Mouse (Mus musculus): ENCODE measurements around the gene Pygo2. TPM values are rescaled to one million over a fixed set of nuclear protein-coding genes. Genes with fewer than 3 reads are reported as not detected.
"Not testable (repeated sequence)": the region's sequence is repeated elsewhere in the genome, so short reads cannot be mapped to it uniquely, and the experiment has no call there.

Gene Pygo2
- polyA plus RNA-seq, 1 experiment from 2014 or later, result 23.4 TPM

DNA sequence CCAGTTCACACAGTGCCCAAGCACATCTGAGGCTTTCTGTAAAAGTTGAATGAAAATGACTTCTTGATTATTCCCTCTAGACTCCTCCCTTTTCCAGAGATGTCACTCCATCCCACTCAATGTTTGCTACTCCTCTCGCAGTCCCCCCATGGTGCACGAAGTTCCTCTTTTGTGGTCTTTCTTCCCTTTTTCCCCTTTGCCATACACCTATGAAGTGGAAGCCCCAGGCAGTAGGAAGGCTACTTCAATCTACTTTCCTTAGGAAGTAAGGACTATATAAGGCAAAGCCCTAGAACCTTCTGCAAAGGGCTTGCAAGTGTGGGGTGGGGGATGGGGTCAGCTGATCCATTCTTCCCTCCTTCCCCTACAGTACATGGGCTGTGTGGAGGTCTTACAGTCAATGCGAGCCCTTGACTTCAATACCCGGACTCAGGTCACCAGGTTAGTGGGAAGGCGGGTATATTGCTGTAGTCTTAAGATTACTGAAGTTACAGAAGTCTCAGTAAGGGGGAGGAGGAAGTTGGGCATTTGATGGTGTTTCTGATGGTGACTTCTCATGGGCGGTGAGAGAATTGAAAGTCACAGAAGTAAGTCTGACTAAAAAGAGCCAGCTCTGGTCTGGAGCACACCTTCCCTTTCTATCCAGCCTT lies 7.3 kb upstream of the Pygo2 start:
- Histone ChIP-seq H3K9me3 (replicated peaks; ENCODE audit: control insufficient read depth, low read length) (no peaks in the 10 kb centered on the region), H3K27me3 (ENCODE audit: control insufficient read depth, insufficient read depth, low read length) (no peaks in the 10 kb centered on the region), H3K36me3 (ENCODE audit: control insufficient read depth, insufficient read depth, low read length) (0 out of 2 replicates have a peak, but pooled peaks cover 5% of the 10 kb centered on the region), H3K4me3 (replicated peaks; ENCODE audit: low read length) (peak overlapping the region; percentile 64), H3K27ac (ENCODE audit: low read length) (no peak overlapping the region), H3K4me1 (ENCODE audit: control insufficient read depth, insufficient read depth, low read length) (peaks cover 40% of the 10 kb centered on the region), H3K4me2 (ENCODE audit: low read depth, low read length) (peak overlapping the region; percentile 78), H3K9ac (ENCODE audit: low read length) (peak overlapping the region; percentile 86)
- 55% methylated on average over 6 of the region's 6 CpGs for WGBS
- no peak for ATAC-seq (ENCODE audit: insufficient read depth, low FRiP score)

DNA sequence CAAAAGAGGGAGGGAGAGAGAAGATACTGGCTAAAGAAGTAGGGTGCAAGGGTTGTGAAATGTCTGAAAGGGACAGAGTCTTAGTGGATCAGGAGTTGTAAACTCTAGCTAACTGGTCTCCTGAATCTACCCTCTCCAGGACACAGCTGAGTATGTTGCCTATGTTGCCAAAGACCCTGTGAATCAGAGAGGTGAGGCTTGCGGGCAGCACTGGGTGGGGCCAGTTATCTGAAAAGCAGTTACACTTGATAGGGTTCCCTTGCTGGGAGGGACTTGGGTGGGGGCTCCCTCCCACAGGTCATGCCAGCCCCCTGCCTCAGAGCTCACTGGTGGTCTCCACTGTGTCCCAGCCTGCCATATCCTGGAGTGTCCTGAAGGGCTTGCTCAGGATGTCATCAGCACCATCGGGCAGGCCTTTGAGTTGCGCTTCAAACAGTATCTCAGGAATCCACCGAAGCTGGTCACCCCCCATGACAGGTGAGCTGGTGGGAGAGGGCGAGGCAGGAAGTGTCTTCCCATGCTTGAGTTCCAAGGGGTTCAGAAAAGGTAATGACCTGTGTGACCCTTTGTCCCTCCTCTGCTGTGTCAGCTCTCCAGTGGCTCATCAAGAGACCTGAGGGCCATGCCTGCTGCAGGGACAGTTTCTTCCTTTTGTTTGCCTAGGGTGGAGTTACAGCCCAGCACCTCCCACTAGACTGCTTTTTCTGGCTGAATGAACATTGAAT lies 5.4 kb upstream of the Pygo2 start:
- ATAC-seq (ENCODE audit: insufficient read depth, low FRiP score), result no peak
- Histone ChIP-seq H3K9ac (ENCODE audit: low read length) (no peak overlapping the region), H3K27me3 (ENCODE audit: control insufficient read depth, insufficient read depth, low read length) (no peaks in the 10 kb centered on the region), H3K4me2 (ENCODE audit: low read depth, low read length) (no peak overlapping the region), H3K4me1 (ENCODE audit: control insufficient read depth, insufficient read depth, low read length) (peaks cover 40% of the 10 kb centered on the region), H3K9me3 (replicated peaks; ENCODE audit: control insufficient read depth, low read length) (no peaks in the 10 kb centered on the region), H3K27ac (ENCODE audit: low read length) (no peak overlapping the region), H3K4me3 (replicated peaks; ENCODE audit: low read length) (no peak overlapping the region), H3K36me3 (ENCODE audit: control insufficient read depth, insufficient read depth, low read length) (0 out of 2 replicates have a peak, but pooled peaks cover 7% of the 10 kb centered on the region)
- 68% methylated on average over 5 of the region's 5 CpGs for WGBS

DNA sequence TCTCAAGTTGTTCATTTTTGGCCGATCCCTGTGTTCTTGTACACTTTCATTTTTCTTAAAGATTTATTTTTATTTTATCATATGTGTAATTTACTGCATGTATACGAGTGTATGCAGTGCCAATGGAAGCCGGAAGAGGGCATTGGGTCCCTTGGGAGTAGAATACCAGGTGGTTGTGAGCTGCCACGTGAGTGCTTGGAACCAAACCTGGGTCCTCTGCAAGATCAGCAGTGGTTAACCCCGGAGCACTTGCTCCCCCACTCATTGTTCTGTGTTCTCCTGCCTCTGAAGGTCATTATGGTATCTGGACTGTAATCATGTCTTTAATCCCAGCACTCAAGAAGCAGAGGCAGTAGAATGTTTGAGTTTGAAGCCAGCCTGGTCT lies 4.9 kb upstream of the Pygo2 start:
- WGBS, result 73% methylated on average over 5 of the region's 5 CpGs
- no peak for ATAC-seq (ENCODE audit: insufficient read depth, low FRiP score)

DNA sequence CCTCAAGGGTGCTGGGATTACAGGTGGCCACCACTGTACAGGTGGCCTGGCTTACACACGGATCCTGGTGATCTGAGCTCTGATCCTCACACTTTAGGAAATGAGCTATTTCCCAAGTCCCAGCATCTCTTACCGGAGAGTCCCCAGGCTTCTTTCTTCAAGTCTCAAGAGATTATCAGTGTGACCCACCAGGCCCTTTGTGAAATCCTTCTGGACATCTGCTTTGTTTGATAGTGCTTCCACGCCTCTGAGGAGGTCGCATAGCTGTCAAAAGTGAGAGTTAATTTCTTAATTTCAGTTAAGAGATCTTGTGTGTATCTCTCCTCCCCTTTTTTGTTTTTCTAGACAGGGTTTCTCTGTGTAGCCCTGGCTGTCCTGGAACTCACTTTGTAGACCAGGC lies 4.1 kb upstream of the Pygo2 start:
- no peaks in the 10 kb centered on the region for H3K9me3 ChIP-seq (replicated peaks; ENCODE audit: control insufficient read depth, low read length)
- H3K36me3 ChIP-seq (ENCODE audit: control insufficient read depth, insufficient read depth, low read length), result 0 out of 2 replicates have a peak, but pooled peaks cover 7% of the 10 kb centered on the region
- WGBS, result 87% methylated on average over 4 of the region's 4 CpGs
- no peak overlapping the region for H3K4me2 ChIP-seq (ENCODE audit: low read depth, low read length)
- H3K27me3 ChIP-seq (ENCODE audit: control insufficient read depth, insufficient read depth, low read length), result no peaks in the 10 kb centered on the region
- H3K27ac ChIP-seq (ENCODE audit: low read length), result no peak overlapping the region
- ATAC-seq (ENCODE audit: insufficient read depth, low FRiP score), result no peak
- peaks cover 31% of the 10 kb centered on the region for H3K4me1 ChIP-seq (ENCODE audit: control insufficient read depth, insufficient read depth, low read length)
- H3K4me3 ChIP-seq (replicated peaks; ENCODE audit: low read length), result no peak overlapping the region
- H3K9ac ChIP-seq (ENCODE audit: low read length), result no peak overlapping the region

More for the DNA sequence above, 4.9 kb upstream of the Pygo2 start:
- no peak overlapping the region for H3K4me2 ChIP-seq (ENCODE audit: low read depth, low read length)
- H3K9ac ChIP-seq (ENCODE audit: low read length), result no peak overlapping the region
- H3K4me3 ChIP-seq (replicated peaks; ENCODE audit: low read length), result no peak overlapping the region
- H3K27ac ChIP-seq (ENCODE audit: low read length), result no peak overlapping the region
- no peaks in the 10 kb centered on the region for H3K9me3 ChIP-seq (replicated peaks; ENCODE audit: control insufficient read depth, low read length)
- peaks cover 36% of the 10 kb centered on the region for H3K4me1 ChIP-seq (ENCODE audit: control insufficient read depth, insufficient read depth, low read length)
- 0 out of 2 replicates have a peak, but pooled peaks cover 7% of the 10 kb centered on the region for H3K36me3 ChIP-seq (ENCODE audit: control insufficient read depth, insufficient read depth, low read length)
- H3K27me3 ChIP-seq (ENCODE audit: control insufficient read depth, insufficient read depth, low read length), result no peaks in the 10 kb centered on the region

DNA sequence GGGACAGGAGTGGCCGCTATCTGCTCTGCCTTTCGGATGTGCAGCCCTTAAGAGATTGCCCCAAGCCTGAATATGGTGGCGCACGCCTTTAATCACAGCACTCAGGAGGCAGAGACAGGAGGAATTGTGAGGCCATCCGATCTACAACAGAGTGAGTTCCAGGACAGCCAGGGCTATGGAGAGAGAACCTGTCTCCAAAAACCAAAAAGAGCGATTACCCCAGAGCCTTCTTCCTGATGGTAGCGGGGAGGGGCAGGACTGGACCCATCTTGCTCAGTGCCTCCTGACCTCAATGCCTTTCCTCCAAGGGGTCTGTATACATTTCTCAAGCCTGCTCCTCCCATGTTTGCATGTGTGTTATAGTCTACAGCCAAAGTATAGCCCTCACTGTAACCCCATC lies 993 bp upstream of the Pygo2 start:
- H3K9ac ChIP-seq (ENCODE audit: low read length); H3K27ac ChIP-seq (ENCODE audit: low read length); ATAC-seq (ENCODE audit: insufficient read depth, low FRiP score); H3K9me3 ChIP-seq (replicated peaks; ENCODE audit: control insufficient read depth, low read length); H3K4me3 ChIP-seq (replicated peaks; ENCODE audit: low read length); H3K27me3 ChIP-seq (ENCODE audit: control insufficient read depth, insufficient read depth, low read length); H3K4me2 ChIP-seq (ENCODE audit: low read depth, low read length): not testable (repeated sequence)
- Histone ChIP-seq H3K4me1 (ENCODE audit: control insufficient read depth, insufficient read depth, low read length) (peaks cover 17% of the 10 kb centered on the region), H3K36me3 (ENCODE audit: control insufficient read depth, insufficient read depth, low read length) (peaks cover 14% of the 10 kb centered on the region)
- WGBS, result 86% methylated on average over 7 of the region's 7 CpGs

DNA sequence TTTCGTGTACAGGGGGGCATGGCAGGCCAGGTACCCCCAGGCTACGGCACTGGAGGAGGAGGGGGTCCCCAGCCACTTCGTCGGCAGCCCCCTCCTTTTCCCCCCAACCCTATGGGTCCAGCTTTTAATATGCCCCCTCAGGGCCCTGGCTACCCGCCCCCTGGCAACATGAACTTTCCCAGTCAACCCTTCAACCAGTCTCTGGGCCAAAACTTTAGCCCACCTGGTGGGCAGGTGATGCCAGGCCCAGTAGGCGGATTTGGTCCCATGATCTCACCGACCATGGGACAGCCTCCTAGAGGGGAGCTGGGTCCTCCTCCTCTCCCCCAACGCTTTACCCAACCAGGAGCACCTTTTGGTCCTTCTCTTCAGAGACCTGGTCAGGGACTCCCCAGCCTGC lies 2.6 kb downstream of the Pygo2 start:
- WGBS, result 90% methylated on average over 8 of the region's 8 CpGs

DNA sequence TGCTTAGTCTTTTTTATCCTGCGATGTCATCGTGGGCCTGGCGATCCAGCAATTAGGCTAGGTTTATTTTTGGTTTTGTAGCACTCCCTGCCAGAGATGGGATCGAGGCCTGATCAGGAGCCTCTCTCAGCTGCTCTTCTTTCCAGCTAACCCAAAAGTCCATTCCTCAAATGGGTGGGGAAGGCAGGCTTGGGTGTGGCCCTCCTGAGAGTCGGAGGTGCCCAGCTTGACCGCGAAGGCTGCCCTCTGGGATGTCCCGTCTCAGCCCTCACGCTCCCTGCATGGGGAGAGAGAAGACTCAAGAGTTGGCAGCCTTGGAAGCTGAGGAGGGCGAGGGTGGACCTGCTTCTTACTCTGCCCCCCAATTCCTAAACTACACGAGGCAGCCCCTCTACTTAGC lies 4.5 kb downstream of the Pygo2 start:
- H3K27me3 ChIP-seq (ENCODE audit: control insufficient read depth, insufficient read depth, low read length), result no peaks in the 10 kb centered on the region
- no peaks in the 10 kb centered on the region for H3K9me3 ChIP-seq (replicated peaks; ENCODE audit: control insufficient read depth, low read length)
- no peak overlapping the region for H3K9ac ChIP-seq (ENCODE audit: low read length)
- no peak for ATAC-seq (ENCODE audit: insufficient read depth, low FRiP score)
- WGBS, result 77% methylated on average over 11 of the region's 11 CpGs
- H3K36me3 ChIP-seq (ENCODE audit: control insufficient read depth, insufficient read depth, low read length), result peaks cover 6% of the 10 kb centered on the region
- peaks cover 16% of the 10 kb centered on the region for H3K4me1 ChIP-seq (ENCODE audit: control insufficient read depth, insufficient read depth, low read length)
- no peak overlapping the region for H3K27ac ChIP-seq (ENCODE audit: low read length)
- no peak overlapping the region for H3K4me3 ChIP-seq (replicated peaks; ENCODE audit: low read length)
- H3K4me2 ChIP-seq (ENCODE audit: low read depth, low read length), result no peak overlapping the region

More for the DNA sequence above, 2.6 kb downstream of the Pygo2 start:
- no peak overlapping the region for H3K9ac ChIP-seq (ENCODE audit: low read length)
- H3K36me3 ChIP-seq (ENCODE audit: control insufficient read depth, insufficient read depth, low read length), result peaks cover 9% of the 10 kb centered on the region
- no peak overlapping the region for H3K4me2 ChIP-seq (ENCODE audit: low read depth, low read length)
- peaks cover 16% of the 10 kb centered on the region for H3K4me1 ChIP-seq (ENCODE audit: control insufficient read depth, insufficient read depth, low read length)
- no peak for ATAC-seq (ENCODE audit: insufficient read depth, low FRiP score)
- H3K9me3 ChIP-seq (replicated peaks; ENCODE audit: control insufficient read depth, low read length), result no peaks in the 10 kb centered on the region
- no peak overlapping the region for H3K27ac ChIP-seq (ENCODE audit: low read length)
- no peaks in the 10 kb centered on the region for H3K27me3 ChIP-seq (ENCODE audit: control insufficient read depth, insufficient read depth, low read length)
- no peak overlapping the region for H3K4me3 ChIP-seq (replicated peaks; ENCODE audit: low read length)

DNA sequence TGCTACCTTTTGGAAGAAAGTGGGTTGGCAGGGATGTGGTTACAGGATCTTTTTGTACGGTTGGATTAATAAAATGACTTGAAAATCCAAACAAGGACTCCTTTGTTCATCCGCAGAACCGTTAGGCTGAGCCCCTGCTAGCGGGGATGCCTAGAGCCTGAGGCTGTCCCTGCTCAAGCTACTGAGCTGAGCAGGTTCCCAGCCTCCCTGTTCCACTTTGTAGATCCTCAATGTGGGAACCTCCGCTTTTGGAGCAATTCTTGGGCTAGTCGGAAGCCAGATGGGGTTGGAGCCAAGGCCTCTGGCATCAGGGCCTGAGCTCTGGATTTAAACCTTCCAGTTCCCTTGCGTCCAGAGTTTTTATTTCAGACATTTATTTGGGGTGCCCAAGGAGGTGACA lies 5.0 kb downstream of the Pygo2 start:
- H3K9ac ChIP-seq (ENCODE audit: low read length), result no peak overlapping the region
- H3K9me3 ChIP-seq (replicated peaks; ENCODE audit: control insufficient read depth, low read length), result no peaks in the 10 kb centered on the region
- H3K36me3 ChIP-seq (ENCODE audit: control insufficient read depth, insufficient read depth, low read length), result peaks cover 6% of the 10 kb centered on the region
- H3K4me3 ChIP-seq (replicated peaks; ENCODE audit: low read length), result no peak overlapping the region
- WGBS, result 61% methylated on average over 7 of the region's 7 CpGs
- no peaks in the 10 kb centered on the region for H3K27me3 ChIP-seq (ENCODE audit: control insufficient read depth, insufficient read depth, low read length)
- peaks cover 16% of the 10 kb centered on the region for H3K4me1 ChIP-seq (ENCODE audit: control insufficient read depth, insufficient read depth, low read length)
- ATAC-seq (ENCODE audit: insufficient read depth, low FRiP score), result no peak
- no peak overlapping the region for H3K4me2 ChIP-seq (ENCODE audit: low read depth, low read length)
- no peak overlapping the region for H3K27ac ChIP-seq (ENCODE audit: low read length)

All from stomach, embryonic 16.5 days (tissue).